Mouse (Mus musculus): ENCODE data around the gene Fmnl2.

- no peak for TF ChIP-seq POLR2A (IDR thresholded peaks at IDR 0.05; ENCODE audit: low read depth, low read length)
- TF ChIP-seq CTCF (conservative IDR thresholded peaks at IDR 0.05; ENCODE audit: insufficient read depth, insufficient read length, low read depth, low read length): no peak
These were observed 136.9 kb downstream of the Fmnl2 start for GRCm38 (mm10) chr2:52994526-52994925.

Measured in kidney, adult 2 months (tissue).